Mouse (Mus musculus): Measurements from ENCODE around the gene Akap13.

The Akap13 gene

GRCm38 (mm10) chr7:75633393-75633792 is 178.1 kb downstream of the Akap13 start:
- DNase-seq (ENCODE audit: low read depth, low spot score) = no peak

DNA sequence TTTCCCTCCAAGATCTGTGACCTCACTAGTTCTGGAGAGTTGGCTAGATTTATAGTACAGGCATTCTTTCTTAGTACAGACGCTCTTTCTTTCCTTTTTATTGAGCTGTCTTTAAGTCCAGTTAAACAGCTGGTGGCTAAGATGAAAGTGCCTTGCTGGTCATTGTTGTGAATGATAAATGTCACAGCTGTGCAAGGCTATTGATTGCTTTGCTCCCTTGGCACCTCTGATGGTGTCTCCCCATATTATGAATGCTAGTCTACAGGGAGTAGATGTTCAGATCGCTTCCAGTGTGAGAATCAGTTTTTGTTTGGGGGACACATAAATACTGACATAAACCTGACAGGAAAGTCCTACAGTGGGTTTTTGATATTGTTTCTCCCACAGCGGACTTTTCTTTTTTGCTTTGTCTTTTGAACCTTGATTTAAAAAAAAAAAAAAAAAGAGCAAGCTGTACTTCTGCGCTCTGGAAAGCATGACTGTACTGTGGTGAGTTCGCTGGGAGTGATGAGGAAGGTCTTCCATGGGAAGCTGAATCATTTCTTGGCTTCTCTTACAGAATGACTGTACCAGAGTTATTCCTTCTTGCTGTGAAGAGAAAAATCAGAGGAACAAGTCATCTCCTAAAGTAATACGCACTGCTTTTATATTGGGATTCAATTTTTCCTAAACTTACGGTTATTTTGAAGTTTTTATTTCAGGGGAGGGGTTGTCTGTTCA is 178.6 kb downstream of the Akap13 start:
- peak; percentile 93 for DNase-seq (ENCODE audit: low read depth, low spot score)

- no peak for DNase-seq (ENCODE audit: low read depth, low spot score)
Measured at GRCm38 (mm10) chr7:75638769-75639168, 183.4 kb downstream of the Akap13 start.

DNA sequence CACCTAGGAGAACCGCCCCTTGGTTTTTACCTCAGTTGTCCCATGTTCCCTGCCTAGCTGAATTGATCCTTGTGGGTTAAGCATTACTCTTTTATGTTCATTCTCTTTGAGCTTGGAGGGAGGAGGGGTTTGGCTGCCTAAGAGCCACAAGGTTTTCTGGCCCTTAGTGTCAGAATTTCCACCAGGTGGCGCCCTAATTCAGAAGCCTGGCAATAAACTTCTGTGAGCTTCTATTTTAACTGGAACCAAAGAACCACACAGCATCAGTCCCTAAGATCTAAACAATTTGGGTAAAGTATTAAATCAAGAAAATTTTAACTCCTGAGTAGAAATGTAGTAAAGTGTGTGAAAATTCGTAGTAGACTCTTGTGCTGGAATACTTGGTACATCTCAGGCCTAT is 184.2 kb downstream of the Akap13 start:
- peak; percentile 92 for DNase-seq (ENCODE audit: low read depth, low spot score)

- DNase-seq (ENCODE audit: low read depth, low spot score) = peak; percentile 92
Measured at GRCm38 (mm10) chr7:75640074-75640473, 184.7 kb downstream of the Akap13 start.

DNA sequence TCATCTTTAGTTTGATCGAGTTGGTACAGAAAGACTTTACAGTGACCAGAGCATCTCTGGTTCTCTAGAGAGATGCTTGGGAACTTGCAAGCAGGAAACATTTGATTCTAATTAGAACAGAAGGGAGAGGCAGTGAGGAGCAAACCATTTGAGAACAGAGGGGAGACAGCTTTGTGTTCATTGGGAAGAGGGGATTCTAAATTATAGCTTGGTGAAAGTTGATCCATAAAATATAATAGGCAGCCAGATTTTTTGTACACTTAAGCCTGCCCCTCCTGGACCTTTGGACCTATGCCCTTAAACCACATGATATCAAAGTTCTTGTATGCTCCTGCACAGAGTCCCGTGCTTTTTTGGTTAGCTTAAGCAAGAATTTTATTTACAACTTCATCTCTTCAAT is 185.3 kb downstream of the Akap13 start:
- DNase-seq (ENCODE audit: low read depth, low spot score) = peak; percentile 78

DNA sequence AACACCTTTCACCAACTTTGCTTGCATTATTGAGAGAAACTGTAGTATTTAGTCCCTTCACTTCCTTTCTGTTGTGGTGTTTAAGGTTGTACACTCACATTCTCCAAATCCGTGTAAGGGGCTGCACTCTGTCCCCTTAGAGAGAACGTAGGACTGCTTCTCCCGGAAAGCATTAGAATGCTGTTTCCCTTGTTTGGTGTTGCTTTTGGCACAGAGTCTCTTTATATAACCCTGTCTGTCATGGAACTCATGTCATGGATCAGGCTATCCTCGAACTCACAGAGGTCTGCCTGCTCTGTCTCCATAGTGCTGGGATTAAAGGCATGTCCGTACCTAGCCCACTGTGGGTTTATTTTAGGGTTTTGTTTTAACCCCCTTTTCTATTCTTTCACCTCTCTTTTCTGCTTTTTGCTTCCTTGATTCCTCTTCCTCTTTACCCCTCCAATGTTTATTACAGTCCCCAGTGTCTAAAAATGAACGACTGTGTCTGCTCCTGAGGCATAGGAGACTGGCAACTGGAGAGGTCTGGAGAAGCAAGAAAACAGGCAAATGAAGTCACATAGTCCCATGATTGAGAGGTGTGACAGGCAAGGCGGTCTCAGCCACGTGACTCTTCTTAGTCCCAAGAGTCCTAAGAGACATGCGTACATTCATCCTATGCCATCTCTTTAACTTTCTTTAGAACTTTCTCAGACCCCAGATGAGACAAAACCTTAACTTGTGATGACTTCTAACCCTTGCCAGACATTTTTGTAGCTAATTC is 186.3 kb downstream of the Akap13 start:
- peak; percentile 80 for DNase-seq (ENCODE audit: low read depth, low spot score)

GRCm38 (mm10) chr7:75642178-75642777 is 186.9 kb downstream of the Akap13 start:
- peak; percentile 93 for DNase-seq (ENCODE audit: low read depth, low spot score)

DNA sequence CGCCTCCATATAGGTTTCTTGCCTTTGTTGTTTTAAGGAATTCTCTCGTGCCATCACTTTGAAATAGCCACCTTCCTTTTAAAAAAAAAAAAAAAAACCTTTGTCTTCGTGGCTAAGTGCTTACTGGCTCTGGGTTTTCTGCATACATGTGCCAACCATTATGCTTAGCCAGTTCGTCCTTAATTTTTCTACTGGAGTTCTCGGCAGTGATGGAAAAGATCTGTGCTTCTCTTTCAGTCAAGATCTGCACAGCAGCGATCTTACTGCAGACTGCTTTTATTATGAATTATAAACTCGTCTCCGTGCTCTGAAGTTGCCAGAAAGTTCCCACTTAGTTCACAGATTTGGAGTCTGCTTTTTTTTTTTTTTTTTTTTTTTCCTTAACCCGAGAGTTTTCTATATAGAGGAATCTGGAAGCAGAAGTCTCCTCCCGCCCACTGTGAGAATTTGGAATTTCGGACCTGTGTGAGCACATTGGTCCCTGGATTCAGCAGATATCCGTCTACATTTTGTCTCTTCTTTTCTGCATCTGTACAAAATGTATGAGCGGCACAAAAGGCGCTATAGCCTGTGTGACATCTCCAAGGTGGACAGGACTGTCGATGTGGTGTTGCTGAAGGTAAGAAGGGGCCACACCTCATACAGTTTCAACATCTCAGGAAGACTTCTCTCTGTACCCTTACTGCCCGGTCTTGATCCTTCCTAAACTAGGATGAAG is 187.7 kb downstream of the Akap13 start:
- peak; percentile 48 for DNase-seq (ENCODE audit: low read depth, low spot score)

GRCm38 (mm10) chr7:75643986-75644385 is 188.7 kb downstream of the Akap13 start:
- peak; percentile 72 for DNase-seq (ENCODE audit: low read depth, low spot score)

DNA sequence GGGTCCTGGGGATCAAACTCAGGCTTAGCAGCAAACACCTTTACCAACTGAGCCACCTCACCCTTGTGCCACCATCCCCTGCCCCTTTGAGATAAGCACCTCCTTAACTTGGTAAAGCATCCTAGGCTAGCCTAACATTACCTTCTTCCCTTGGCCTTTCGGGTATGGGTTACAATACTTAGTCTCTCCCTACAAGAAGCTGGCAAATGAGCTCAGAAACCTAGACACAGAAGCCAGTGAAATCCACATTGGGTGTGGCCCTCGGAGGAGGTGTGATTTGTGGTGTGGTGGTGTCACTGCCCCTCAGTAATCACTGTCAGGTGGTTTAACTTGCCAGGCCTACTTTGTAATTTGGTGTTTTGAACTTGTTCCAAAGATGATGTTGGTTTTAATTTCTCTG is 189.3 kb downstream of the Akap13 start:
- peak; percentile 54 for DNase-seq (ENCODE audit: low read depth, low spot score)

- peak; percentile 47 for DNase-seq (ENCODE audit: low read depth, low spot score)
Measured at GRCm38 (mm10) chr7:75645156-75645933, 190.0 kb downstream of the Akap13 start.

DNA sequence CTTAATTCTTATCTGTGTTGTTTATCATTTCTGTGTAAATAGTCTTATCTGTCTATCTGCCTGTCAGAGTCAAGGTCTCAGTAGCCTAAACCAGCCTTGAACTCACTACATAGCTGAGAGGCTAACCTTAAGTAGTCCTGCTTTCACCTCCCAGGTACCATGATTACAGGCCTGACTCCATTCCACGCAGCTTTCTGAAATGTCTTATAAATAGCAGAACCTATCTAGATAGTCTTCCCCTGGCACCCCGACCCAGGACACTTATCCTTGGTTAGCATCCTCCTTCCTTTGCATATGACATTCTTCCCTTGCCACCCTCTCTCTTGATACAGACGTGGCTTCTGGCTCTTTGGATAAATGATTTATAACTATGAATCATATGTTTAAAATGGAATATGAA is 192.7 kb downstream of the Akap13 start:
- no peak for DNase-seq (ENCODE audit: low read depth, low spot score)

DNA sequence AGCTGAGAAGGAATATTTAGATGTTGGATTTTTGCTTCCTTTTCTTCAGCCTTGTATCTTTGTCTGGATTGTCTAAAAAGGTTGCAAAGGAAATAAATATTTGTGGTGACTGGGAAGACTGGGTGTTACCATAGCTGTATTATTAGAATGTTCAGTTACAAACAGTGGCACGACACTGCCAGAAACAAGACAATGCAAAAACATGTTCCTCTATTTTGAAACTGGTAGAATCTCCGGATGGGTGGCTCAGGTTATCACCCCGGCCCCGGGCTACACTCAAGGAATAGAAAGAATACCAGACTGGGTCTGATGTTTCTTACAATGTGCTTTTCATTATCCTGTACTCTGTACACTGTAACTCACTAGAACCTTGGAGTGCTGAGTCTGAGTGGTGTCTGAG is 193.6 kb downstream of the Akap13 start:
- peak; percentile 56 for DNase-seq (ENCODE audit: low read depth, low spot score)

DNA sequence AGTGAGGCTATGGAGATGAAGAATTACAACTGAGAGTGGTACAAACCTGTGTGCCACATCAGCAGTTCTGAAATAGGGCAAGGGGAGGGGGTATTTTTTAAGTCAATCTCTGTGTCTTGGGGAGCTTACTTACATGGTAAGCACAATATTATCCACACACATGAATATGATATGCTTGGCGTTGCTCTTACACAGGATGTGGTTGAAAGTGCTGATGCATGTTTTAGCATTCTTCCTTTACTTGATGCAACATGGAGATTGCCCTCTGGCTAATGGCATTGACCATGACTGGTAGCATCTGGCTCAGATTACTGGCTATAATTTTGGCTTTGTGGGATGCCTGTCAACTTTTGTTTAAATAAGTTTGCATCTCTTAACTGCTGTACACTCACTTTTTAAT is 194.6 kb downstream of the Akap13 start:
- DNase-seq (ENCODE audit: low read depth, low spot score) = peak; percentile 96

GRCm38 (mm10) chr7:75653684-75654317 is 198.5 kb downstream of the Akap13 start:
- DNase-seq (ENCODE audit: low read depth, low spot score) = peak; percentile 30

DNA sequence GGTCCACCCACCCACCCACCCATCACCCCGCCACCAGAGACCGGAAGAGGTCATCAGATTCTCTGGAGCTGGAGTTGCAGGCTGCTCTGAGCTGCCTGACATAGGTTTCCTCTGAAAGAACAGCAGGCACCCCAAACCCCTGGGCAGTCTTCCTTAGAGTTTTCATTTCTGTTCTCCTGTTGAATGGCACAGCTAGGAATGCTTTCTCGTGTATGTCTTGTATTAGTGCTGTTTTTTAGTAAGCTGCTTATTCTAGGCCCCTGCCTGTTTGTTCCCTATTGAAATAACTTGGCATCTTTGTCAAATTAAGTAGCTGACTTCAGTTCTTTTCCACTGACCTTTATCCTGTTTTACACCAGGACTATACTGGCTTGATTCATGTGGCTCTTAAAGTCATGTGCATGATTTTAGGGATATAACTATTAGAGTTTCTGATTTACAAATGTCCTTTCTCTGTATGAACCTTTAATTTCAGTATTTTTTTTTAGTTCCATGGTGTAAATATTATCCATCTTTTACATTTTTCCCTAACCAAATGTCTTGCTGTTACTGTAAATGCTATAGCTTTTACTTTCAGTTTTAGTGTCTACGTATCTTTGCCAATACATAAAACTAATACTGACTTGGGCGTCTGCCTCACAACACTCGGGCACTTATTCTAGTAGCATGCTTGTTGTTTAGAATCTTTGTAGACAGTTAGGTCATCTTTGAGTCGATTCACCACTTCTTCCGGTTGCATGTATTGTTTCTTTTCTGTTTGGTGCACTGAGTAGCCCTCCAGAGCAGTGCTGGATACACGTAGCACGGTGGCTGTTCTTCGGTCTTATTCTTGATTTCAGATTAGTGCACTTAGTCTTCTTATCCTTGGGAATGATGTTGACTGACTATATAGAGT is 200.1 kb downstream of the Akap13 start:
- peak; percentile 24 for DNase-seq (ENCODE audit: low read depth, low spot score)

DNA sequence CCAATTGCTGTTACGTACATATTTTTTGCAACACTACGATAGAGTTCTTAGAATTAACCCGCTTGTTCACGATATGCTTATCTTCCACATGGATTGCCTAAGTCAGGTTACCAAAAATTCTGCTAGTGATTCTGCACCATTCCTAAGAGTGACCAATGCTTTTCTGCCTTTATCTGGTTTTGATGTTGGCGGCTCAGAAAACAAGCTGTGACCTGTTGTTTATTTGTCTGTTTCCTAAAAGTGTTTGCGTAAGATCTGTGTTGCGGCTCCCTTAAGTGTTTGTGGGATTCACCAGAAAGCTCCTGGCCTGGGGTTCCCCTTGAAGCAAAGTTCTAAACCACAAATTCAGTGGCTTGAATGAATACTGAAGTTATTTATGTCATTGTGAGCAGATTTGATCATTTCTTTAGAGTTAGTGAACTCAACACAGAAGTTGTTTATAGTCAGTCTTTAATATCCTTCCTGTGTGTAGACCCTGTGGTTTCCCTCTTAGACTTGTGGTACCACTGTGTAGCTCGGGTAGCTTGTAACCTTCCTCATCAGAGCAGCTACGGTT is 201.0 kb downstream of the Akap13 start:
- DNase-seq (ENCODE audit: low read depth, low spot score) = no peak

GRCm38 (mm10) chr7:75656896-75657295 is 201.6 kb downstream of the Akap13 start:
- DNase-seq (ENCODE audit: low read depth, low spot score) = no peak
